Mouse (Mus musculus) cerebellum, adult 2 months (tissue): ENCODE results near the gene Defb41. TPM values are rescaled to one million over a fixed set of nuclear protein-coding genes. Genes with fewer than 3 reads are reported as not detected.
"Not testable (repeated sequence)": the region's sequence is repeated elsewhere in the genome, so short reads cannot be mapped to it uniquely, and the experiment has no call there.

Experiments
- DNase-seq, 2 experiments: peaks; one replicate each; pipeline ENCODE4 v3.0.0; 2021
- H3K27ac ChIP-seq: fragments of 200-500 bp; 2 replicates; pipeline ENCODE4 v1.5.1; 2012; ENCODE audit warnings: low read length, control low read depth, inconsistent platforms; ENCODE audit not compliant: insufficient read depth
- H3K27me3 ChIP-seq: fragments of 200-500 bp; 2 replicates; pipeline ENCODE4 v1.6.1; 2012; ENCODE audit warnings: inconsistent platforms, mild to moderate bottlenecking, low read length, moderate library complexity; ENCODE audit not compliant: control insufficient read depth, insufficient read depth
- H3K4me1 ChIP-seq: fragments of 200-500 bp; 2 replicates; pipeline ENCODE4 v1.6.1; 2011; ENCODE audit warnings: low read length; ENCODE audit not compliant: control insufficient read depth, insufficient read depth
- H3K4me3 ChIP-seq: fragments of 200-500 bp; replicated peaks from 2 replicates; pipeline ENCODE3; 2011; ENCODE audit warnings: mild to moderate bottlenecking, low read depth, low read length, control low read depth; ENCODE audit not compliant: insufficient read depth
- CTCF ChIP-seq: fragments of 200-500 bp; IDR thresholded peaks from 2 replicates; pipeline ENCODE4 v1.5.1; 2011; ENCODE audit warnings: low read depth, mild to moderate bottlenecking, control low read depth, low read length, moderate library complexity, borderline replicate concordance; ENCODE audit not compliant: insufficient read depth
- POLR2A ChIP-seq: fragments of 200-500 bp; IDR thresholded peaks from 2 replicates; pipeline ENCODE4 v1.6.1; 2011; ENCODE audit warnings: low read length, control low read depth, borderline replicate concordance; ENCODE audit not compliant: insufficient read depth
- WGBS: fragments of 180-500 bp; shearing (Covaris S2); methylation state at CpG from one replicate; pipeline ENCODE4 v1.1.7; 2018; 5-methylcytosine and 5-hydroxymethylcytosine counted together
- polyA plus RNA-seq: library from polyadenylated mRNA; depleted of rRNA; stranded (reverse); fragments of >200 nt; gene quantifications from 2 replicates; pipeline ENCODE4 v1.2.3, GENCODE M21; 2012; rRNA removed

The Defb41 gene
- polyA plus RNA-seq, result not detected in 2 replicates

DNA sequence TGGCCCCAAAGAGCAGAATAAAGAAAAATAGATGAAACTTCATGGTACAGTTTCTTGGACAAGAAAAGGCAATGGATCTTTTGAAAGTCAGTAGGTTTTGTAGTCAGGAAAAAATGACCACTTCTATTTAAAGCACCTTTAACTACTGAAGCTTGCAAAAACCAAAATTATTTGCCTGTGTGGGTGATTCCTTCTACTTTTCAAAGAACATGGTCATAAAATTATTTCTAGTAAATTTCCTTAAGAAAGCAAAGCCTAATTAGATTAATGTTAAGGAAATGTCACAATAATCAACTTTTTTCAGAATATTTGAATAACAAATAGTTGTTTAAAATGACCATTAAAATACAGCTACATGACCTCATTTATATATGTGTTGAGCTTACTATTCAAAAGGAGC lies at the start of gene Defb41:
TSS of gene Defb41 (minus strand) at position 101 of the 400 bp plus-strand sequence.
- Histone ChIP-seq H3K4me3 (no peak within 1 kb of the TSS), H3K27ac (no peak within 1 kb of the TSS), H3K27me3 (no peaks in the 10 kb centered on the region), H3K4me1 (no peaks in the 10 kb centered on the region)
- no peak for TF ChIP-seq CTCF
- no peak for TF ChIP-seq POLR2A
- DNase-seq, result no peak

GRCm38 (mm10) chr1:18308474-18308829 lies 43.5 kb upstream of the Defb41 start:
- TF ChIP-seq POLR2A, result no peak
- no peak for TF ChIP-seq CTCF
- 78% methylated on average over 4 of the region's 4 CpGs for WGBS
- Histone ChIP-seq H3K27me3 (no peaks in the 10 kb centered on the region), H3K27ac (no peak overlapping the region), H3K4me1 (no peaks in the 10 kb centered on the region), H3K4me3 (no peak overlapping the region)
- DNase-seq, result no peak

- no peaks in the 10 kb centered on the region for H3K27me3 ChIP-seq
- H3K4me1 ChIP-seq, result no peaks in the 10 kb centered on the region
- no peak for DNase-seq
- H3K27ac ChIP-seq, result no peak overlapping the region
- H3K4me3 ChIP-seq, result no peak overlapping the region
- WGBS, result 62% methylated on average over 12 of the region's 12 CpGs
- TF ChIP-seq CTCF (no peak), POLR2A (no peak)
Measured at GRCm38 (mm10) chr1:18307545-18308473, 42.9 kb upstream of the Defb41 start.

GRCm38 (mm10) chr1:18292515-18292914 lies 27.6 kb upstream of the Defb41 start:
- Histone ChIP-seq H3K27me3 (no peaks in the 10 kb centered on the region), H3K27ac (no peak overlapping the region), H3K4me1 (peaks cover 6% of the 10 kb centered on the region; the same call in 1 of the 2 replicates), H3K4me3 (no peak overlapping the region)
- 11% methylated on average over 4 of the region's 4 CpGs for WGBS
- no peak for TF ChIP-seq POLR2A
- TF ChIP-seq CTCF, result no peak
- peak in 1 of 2 experiments; percentile 12 for DNase-seq

- TF ChIP-seq POLR2A (no peak), CTCF (no peak)
- peaks cover 6% of the 10 kb centered on the region; the same call in 1 of the 2 replicates for H3K4me1 ChIP-seq
- H3K4me3 ChIP-seq, result no peak overlapping the region
- no peak for DNase-seq
- no peak overlapping the region for H3K27ac ChIP-seq
- H3K27me3 ChIP-seq, result no peaks in the 10 kb centered on the region
- 49% methylated on average over 3 of the region's 3 CpGs for WGBS
Measured at GRCm38 (mm10) chr1:18288860-18289259, 23.9 kb upstream of the Defb41 start.

DNA sequence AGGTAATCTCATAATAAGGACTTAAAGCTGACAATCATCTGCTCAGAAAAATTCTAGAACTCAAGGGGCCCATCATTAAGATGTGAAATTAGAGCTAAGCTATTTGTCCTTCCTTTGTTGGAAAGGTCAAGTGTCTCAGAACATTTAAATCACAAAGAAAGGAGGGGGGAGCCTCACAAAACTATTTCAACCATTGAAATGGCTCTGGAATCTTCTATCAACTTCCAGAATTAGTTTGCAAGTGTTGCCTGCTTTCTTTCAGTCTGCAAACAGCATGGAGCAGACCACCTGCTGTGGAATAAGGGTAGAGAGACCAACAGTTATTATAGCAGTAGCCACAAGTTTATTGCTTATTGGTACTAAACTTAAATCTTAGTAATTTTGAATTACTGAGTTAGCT lies 22.4 kb upstream of the Defb41 start:
- Histone ChIP-seq H3K27ac (no peak overlapping the region), H3K4me1 (peaks cover 3% of the 10 kb centered on the region; the same call in 1 of the 2 replicates), H3K27me3 (no peaks in the 10 kb centered on the region), H3K4me3 (no peak overlapping the region)
- DNase-seq, result no peak
- TF ChIP-seq CTCF, result no peak
- no peak for TF ChIP-seq POLR2A

- no peak for DNase-seq
- H3K4me3 ChIP-seq, result no peak overlapping the region
- no peaks in the 10 kb centered on the region for H3K27me3 ChIP-seq
- 90% methylated on average over 4 of the region's 4 CpGs for WGBS
- TF ChIP-seq POLR2A, result no peak
- no peaks in the 10 kb centered on the region for H3K4me1 ChIP-seq
- H3K27ac ChIP-seq, result no peak overlapping the region
Measured at GRCm38 (mm10) chr1:18271095-18271494, 6.2 kb upstream of the Defb41 start.

- Histone ChIP-seq H3K4me3 (no peak overlapping the region), H3K27me3 (no peaks in the 10 kb centered on the region), H3K4me1 (no peaks in the 10 kb centered on the region), H3K27ac (no peak overlapping the region)
- WGBS, result 46% methylated on average over 5 of the region's 5 CpGs
- DNase-seq, result no peak
- TF ChIP-seq CTCF (no peak), POLR2A (no peak)
Measured at GRCm38 (mm10) chr1:18268845-18269244, 3.9 kb upstream of the Defb41 start.

DNA sequence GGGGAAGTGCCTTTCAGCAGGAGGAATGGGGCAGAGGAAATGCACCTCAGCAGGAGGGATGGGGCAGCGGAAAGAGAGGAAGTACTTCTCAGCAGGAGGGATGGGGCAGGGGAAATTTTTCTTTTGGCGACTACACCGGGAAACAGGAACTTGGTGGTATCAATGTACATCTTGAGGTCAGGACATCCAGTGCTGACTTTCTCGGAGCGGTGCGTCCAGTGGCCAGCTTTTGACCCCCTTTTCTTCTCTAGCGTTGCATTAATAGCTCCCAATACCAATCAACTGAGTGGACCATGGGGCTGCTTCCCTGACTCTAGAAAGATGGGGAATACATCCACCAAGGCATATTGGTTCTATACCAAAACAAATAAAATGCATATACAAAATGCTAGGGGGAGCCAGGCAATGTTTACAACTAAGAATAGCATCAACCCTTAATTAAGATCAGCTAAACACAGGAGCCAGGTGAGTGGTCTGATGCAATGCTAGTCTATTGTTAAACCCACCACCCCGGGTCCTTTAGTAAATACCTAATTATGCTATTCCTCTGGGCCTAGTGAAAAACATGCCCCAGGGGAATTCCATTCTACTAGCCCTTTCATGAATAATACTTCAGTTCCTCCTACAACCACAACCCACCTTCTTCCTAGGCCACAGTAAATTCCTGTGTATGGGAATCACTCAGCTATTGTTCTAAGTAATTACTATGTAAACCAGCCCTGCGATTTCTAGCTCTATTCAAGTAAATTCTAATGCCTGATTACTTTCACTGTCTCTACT lies 18.9 kb downstream of the Defb41 start:
- H3K27me3 ChIP-seq, DNase-seq, H3K4me3 ChIP-seq, H3K27ac ChIP-seq, H3K4me1 ChIP-seq: not testable (repeated sequence)
- 88% methylated on average over 9 of the region's 9 CpGs for WGBS
